Mouse (Mus musculus) bone marrow, adult 2 months (tissue): ENCODE measurements around the gene Zfp319. TPM values are rescaled to one million over a fixed set of nuclear protein-coding genes. Genes with fewer than 3 reads are reported as not detected.

Experiments
- H3K27ac ChIP-seq: fragments of 200-500 bp; 2 replicates; pipeline ENCODE4 v1.5.1; 2012; ENCODE audit warnings: low read depth, mild to moderate bottlenecking, control low read depth, inconsistent platforms, low read length; ENCODE audit not compliant: control insufficient read depth, poor library complexity, insufficient read depth
- H3K4me1 ChIP-seq: fragments of 200-500 bp; 2 replicates; pipeline ENCODE4 v1.6.1; 2011; ENCODE audit warnings: low read length; ENCODE audit not compliant: control insufficient read depth, insufficient read depth
- H3K4me3 ChIP-seq: fragments of 200-500 bp; replicated peaks from 2 replicates; pipeline ENCODE3; 2011; ENCODE audit warnings: mild to moderate bottlenecking, low read depth, low read length, control low read depth; ENCODE audit not compliant: control insufficient read depth
- CTCF ChIP-seq: fragments of 200-500 bp; IDR thresholded peaks from 2 replicates; pipeline ENCODE4 v1.5.1; 2011; ENCODE audit warnings: low read length, control low read depth; ENCODE audit not compliant: control insufficient read depth, insufficient read depth
- POLR2A ChIP-seq: fragments of 200-500 bp; IDR thresholded peaks from 2 replicates; pipeline ENCODE4 v1.6.1; 2011; ENCODE audit warnings: low read depth, mild to moderate bottlenecking, control low read depth, low read length, borderline replicate concordance; ENCODE audit not compliant: control insufficient read depth
- WGBS: fragments of 180-500 bp; shearing (Covaris S2); methylation state at CpG from one replicate; pipeline ENCODE4 v1.1.7; 2018; 5-methylcytosine and 5-hydroxymethylcytosine counted together
- polyA plus RNA-seq: library from polyadenylated mRNA; stranded (reverse); fragments of >200 nt; gene quantifications from 2 replicates; pipeline ENCODE4 v1.2.4, GENCODE M21; 2011; ENCODE audit warnings: low replicate concordance; ENCODE audit not compliant: missing spikeins, insufficient read depth, insufficient read length

Gene Zfp319
- polyA plus RNA-seq, 1 experiment = 3.3 TPM

- TF ChIP-seq CTCF (no peak), POLR2A (no peak)
- no peak overlapping the region for H3K4me3 ChIP-seq
- H3K4me1 ChIP-seq = no peaks in the 10 kb centered on the region
- H3K27ac ChIP-seq = no peak overlapping the region
- WGBS = 84% methylated on average over 12 of the region's 12 CpGs
These were observed 41.7 kb upstream of the Zfp319 start for GRCm38 (mm10) chr8:95373389-95374002.

GRCm38 (mm10) chr8:95369581-95370326 lies 38.0 kb upstream of the Zfp319 start:
- Histone ChIP-seq H3K4me3 (no peak overlapping the region), H3K27ac (no peak overlapping the region), H3K4me1 (no peaks in the 10 kb centered on the region)
- 22% methylated on average over 20 of the region's 20 CpGs for WGBS
- no peak for TF ChIP-seq CTCF
- no peak for TF ChIP-seq POLR2A

GRCm38 (mm10) chr8:95363849-95364248 lies 32.1 kb upstream of the Zfp319 start:
- WGBS = 91% methylated on average over 2 of the region's 2 CpGs
- H3K27ac ChIP-seq = no peak overlapping the region
- H3K4me1 ChIP-seq = no peaks in the 10 kb centered on the region; the same call in 1 of the 2 replicates
- no peak overlapping the region for H3K4me3 ChIP-seq
- TF ChIP-seq CTCF = no peak

GRCm38 (mm10) chr8:95362272-95362671 lies 30.5 kb upstream of the Zfp319 start:
- Histone ChIP-seq H3K4me1 (no peaks in the 10 kb centered on the region; the same call in 1 of the 2 replicates), H3K27ac (no peak overlapping the region), H3K4me3 (no peak overlapping the region)
- WGBS = 70% methylated on average over 6 of the region's 6 CpGs
- TF ChIP-seq POLR2A (no peak), CTCF (no peak)

- Histone ChIP-seq H3K4me3 (no peak overlapping the region), H3K4me1 (no peaks in the 10 kb centered on the region; the same call in 1 of the 2 replicates), H3K27ac (no peak overlapping the region)
- TF ChIP-seq POLR2A (no peak), CTCF (no peak)
- 73% methylated on average over 3 of the region's 3 CpGs for WGBS
These were observed 29.2 kb upstream of the Zfp319 start for GRCm38 (mm10) chr8:95361016-95361341.

GRCm38 (mm10) chr8:95360181-95361015 lies 28.6 kb upstream of the Zfp319 start:
- Histone ChIP-seq H3K27ac (no peak overlapping the region), H3K4me3 (no peak overlapping the region), H3K4me1 (no peaks in the 10 kb centered on the region; the same call in 1 of the 2 replicates)
- WGBS = 49% methylated on average over 7 of the region's 7 CpGs
- TF ChIP-seq POLR2A (no peak), CTCF (no peak)

GRCm38 (mm10) chr8:95358550-95359411 lies 27.0 kb upstream of the Zfp319 start:
- no peak for TF ChIP-seq POLR2A
- TF ChIP-seq CTCF = no peak
- Histone ChIP-seq H3K27ac (no peak overlapping the region), H3K4me3 (no peak overlapping the region), H3K4me1 (no peaks in the 10 kb centered on the region; the same call in 1 of the 2 replicates)
- 64% methylated on average over 8 of the region's 8 CpGs for WGBS
